Mouse (Mus musculus): ENCODE measurements around the gene Cyb5r1.

GRCm38 (mm10) chr1:134384581-134384980 is 20.8 kb upstream of the Cyb5r1 start:
- TF ChIP-seq TAL1 (IDR thresholded peaks at IDR 0.05; ENCODE audit: low read length) (no peak), GATA1 (IDR thresholded peaks at IDR 0.05; ENCODE audit: low read length) (no peak)
